Mouse (Mus musculus): ENCODE measurements around the gene Traf7.

GRCm38 (mm10) chr17:24529883-24530282 is 2.1 kb upstream of the Traf7 start:
- TF ChIP-seq CTCF (IDR thresholded peaks at IDR 0.05; ENCODE audit: extremely low read depth, insufficient read length, insufficient replicate concordance, low read depth, low read length) (no peak), POLR2A (IDR thresholded peaks at IDR 0.05; ENCODE audit: low read depth, low read length) (no peak)
